Mouse (Mus musculus) T-helper 17 cell (primary cell): Measurements from ENCODE around the gene Cyth4.

Experiments used
- in situ Hi-C, 2 experiments: fragments of 300-600 bp; cut with MboI, MseI; formaldehyde crosslinking; loops; 1 replicate in 1 of 2; 2 replicates in 1 of 2; pipeline ENCODE4 v1.15.1; 2025; ENCODE audit warnings: high pct_unique_total_duplicates in 2 of 2

Cyth4 gene

GRCm38 (mm10) chr15:78596914-78597313 is at the start of gene Cyth4:
Gene Cyth4 (plus strand): TSS chr15:78597047.
- in situ Hi-C loops = loop anchor here (10.0 to 25.0 kb wide), 4 partner anchors 638 to 1990 kb away; no protein-coding TSS in a partner anchor

GRCm38 (mm10) chr15:78547415-78548335 is 49.2 kb upstream of the Cyth4 start:
- in situ Hi-C loops = loop anchor here (10.0 to 25.0 kb wide), 3 partner anchors 193 to 560 kb away; no protein-coding TSS in a partner anchor

- in situ Hi-C loops = loop anchor here (10.0 to 25.0 kb wide), 3 partner anchors 194 to 561 kb away; no protein-coding TSS in a partner anchor
Observed at GRCm38 (mm10) chr15:78548336-78548665, 48.5 kb upstream of the Cyth4 start.

GRCm38 (mm10) chr15:78548711-78549110 is 48.1 kb upstream of the Cyth4 start:
- in situ Hi-C loops = loop anchor here (10.0 to 25.0 kb wide), 3 partner anchors 194 to 561 kb away; no protein-coding TSS in a partner anchor

- in situ Hi-C loops = loop anchor here (10.0 to 25.0 kb wide), 3 partner anchors 194 to 562 kb away; no protein-coding TSS in a partner anchor
Observed at GRCm38 (mm10) chr15:78549189-78549734, 47.6 kb upstream of the Cyth4 start.

DNA sequence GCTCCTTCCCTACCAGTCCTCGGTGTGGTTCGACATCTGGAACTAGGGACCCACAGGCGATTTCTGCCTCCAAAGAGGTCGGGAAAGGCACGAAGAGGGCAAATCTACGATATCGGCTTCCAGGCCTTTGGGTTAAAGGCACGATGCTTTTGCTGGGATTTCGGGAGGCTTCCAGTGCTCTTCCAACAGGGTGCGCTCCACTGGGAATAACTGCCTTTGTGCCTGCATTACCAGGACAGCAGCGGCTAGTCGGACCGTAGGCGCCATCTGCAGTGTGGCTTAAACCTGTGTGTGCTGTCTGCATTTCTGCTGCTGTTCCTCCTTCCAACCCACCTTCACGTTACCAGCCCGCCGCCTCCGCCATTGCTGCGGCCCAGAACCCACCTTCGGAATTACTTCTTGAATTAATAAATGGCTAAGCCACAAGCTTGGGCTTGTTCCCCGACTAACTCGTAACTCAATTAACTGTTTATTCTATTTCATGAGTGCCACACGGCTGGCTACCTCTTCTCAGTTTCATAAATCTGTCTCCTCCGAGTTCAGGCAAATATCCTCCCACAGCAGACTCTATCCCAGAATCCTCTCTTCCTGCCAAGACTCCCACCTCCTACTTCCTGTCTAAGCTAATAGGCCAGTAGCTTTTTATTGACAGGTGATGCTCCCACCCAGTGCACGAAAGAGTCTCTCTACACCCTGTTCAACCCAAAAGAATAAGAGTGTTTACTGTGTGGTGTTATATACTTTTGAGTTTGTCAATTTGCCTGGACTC is 42.1 kb upstream of the Cyth4 start:
- in situ Hi-C loops = no loop called here

DNA sequence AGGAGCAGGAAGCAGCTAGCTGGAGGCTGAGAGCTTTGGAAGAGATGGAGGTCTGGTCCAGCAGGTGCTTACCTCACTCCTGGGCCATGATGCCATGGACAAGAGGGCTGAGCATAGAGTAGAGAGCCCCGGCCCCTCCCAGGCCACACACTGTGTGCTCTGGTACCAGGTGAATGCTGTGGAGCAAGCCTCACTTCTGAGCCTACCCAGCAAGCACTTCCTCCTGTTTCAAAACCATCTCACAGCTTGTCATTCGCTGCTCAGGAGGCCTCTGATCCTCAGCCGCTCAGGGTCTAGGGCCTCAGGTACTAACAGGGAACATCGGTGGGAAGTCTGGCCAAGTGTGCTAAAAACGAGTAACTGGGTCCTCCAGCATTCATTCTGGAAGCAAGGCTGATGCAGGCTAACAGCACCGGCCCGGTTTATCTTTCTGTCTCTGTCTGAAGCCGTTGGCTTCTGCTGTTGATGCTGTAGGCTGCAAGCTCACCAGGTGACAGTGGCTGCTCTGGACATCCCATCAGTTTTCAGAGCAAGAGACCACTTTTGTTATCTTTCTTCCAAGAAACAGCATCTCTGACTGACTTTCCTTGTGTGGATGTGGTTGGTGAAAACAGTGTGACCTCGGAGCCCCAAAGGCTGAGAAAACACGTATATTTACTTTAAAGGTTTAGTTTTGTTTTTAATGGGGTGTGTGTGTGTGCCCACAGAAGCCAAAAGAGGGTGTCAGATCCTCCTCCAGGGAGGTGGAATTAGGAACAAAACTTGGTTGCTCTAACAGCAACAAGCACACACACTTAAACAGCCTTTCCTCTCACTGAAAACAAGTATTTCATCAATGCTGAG is 38.9 kb upstream of the Cyth4 start:
- in situ Hi-C loops = no loop called here

GRCm38 (mm10) chr15:78559141-78559979 is 37.5 kb upstream of the Cyth4 start:
- in situ Hi-C loops = no loop called here

DNA sequence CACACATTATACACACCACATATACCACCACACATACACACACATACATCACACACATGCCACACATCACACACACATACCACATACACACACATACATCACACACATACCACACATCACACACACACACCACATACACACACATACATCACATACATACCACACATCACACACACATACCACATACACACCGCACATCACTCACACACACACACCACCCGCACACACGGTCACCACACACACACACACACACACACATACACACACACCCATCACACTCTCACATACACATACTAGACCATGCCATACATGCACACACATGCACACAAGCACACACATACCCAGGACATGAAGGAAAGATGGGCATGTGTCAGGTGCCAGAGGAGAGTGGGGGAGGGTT is 33.5 kb upstream of the Cyth4 start:
- in situ Hi-C loops = no loop called here

DNA sequence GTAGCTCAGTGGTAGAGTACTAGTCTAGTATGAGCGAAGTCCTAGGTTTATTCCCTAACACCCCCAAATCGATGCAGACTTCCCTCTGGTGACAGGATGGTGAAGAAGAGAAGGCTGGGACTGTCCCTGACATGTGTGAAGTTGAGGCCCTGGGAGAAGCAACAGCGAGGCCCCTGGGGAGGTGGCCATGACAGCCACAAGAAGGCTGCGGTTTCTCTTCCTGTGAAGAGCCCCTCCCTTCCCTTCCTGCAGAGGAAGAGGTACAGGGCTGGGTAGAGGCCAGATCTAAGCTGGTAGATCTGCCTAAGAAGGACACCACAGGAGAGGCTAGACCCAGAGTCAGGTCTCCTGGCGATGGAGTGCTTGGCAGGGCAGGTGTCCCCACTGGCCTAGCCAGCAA is 32.9 kb upstream of the Cyth4 start:
- in situ Hi-C loops = no loop called here

- in situ Hi-C loops = no loop called here
Observed at GRCm38 (mm10) chr15:78564764-78565435, 31.9 kb upstream of the Cyth4 start.

DNA sequence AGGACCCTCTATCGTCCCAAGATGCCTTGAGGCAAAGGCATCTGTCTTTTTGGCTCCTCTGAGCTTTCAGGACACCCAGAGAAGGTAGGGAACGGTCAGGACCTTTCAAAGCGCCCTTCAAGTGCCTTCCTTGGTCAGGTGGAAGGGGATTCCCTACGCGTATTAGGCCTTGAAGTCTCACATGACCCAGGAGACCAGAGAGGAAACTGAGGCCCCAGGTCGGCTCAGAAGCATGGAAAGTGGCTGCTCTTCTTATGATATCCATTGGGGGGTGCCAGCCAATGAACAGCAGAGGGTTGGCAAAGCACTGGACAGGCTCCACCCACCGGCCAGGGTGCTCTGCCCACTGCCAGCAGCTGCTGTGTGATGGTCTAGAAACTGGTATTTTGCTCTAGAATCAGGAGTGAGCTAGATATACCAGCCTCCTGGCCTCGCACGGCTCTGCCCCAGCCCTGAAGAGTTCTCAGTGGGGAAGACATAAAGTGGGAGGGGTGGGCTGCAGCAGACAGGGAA is 29.2 kb upstream of the Cyth4 start:
- in situ Hi-C loops = no loop called here

DNA sequence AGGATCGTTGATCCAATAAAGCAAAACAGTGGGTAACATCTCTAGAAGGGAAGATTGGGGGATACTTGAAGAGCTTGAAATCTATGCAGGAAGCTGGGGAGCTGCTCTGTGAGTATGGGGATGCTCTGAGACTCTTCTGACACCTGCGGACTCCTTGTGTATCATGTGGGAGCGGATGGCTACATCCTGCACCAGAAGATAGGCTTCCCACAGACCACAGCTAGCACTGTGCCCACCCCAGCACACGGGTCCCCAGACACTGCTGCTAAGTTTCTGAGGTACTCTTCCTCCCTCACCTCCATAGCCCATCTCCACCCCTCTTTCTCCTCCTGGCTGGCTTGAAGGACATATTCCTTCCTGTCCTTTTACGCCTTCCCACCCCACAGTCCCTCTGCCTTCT is 26.7 kb upstream of the Cyth4 start:
- in situ Hi-C loops = no loop called here

DNA sequence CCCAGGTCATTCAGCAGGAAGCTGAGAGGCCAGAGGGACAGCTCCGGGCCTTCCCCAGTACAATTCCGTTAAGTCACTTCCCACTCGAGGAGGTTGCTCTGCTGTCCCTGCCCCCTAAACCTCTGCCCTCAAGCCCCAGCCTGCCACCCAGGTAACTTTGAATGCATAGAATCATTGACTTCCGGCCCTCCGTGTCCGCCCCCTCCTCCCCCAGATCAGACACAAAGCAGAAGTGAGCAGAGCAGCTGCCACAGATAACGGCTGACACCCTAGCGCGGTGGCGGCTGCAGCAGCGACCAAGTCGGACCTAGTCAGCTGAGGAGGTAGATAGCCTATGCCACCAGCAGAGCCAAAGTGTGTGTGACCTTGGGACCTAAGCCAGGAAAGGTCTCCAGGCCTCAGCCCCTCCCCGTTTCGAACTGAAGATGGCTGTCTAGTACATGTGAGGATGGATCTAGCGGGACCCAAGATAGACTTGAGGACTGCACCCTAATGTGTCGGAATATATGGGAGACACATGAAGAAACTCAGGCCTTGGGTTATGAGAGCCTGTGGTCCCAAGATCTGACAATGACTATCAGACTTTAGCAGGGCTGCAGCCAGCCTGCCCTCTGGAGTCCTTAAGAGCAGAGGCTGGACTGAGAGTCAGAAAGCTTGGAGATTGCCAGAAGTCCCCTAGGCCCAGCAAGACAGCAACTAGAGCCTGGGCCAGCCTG is 25.1 kb upstream of the Cyth4 start:
- in situ Hi-C loops = no loop called here

DNA sequence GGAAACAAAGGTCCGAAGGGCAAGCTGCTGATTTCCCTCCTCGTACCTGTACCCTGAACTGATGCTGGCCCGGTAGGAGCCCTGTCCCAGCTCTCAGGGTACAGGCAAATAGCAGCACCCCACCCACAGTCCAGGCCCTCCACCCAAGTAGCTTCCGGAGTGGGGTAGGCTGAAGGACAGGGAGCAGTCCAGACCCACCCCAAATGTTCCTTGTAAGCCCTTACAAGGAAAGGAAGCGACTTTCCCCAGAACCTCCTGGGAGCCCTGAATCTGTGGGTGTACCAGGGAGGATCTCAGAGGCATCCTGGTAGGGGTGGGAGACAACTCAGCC is 24.6 kb upstream of the Cyth4 start:
- in situ Hi-C loops = no loop called here

DNA sequence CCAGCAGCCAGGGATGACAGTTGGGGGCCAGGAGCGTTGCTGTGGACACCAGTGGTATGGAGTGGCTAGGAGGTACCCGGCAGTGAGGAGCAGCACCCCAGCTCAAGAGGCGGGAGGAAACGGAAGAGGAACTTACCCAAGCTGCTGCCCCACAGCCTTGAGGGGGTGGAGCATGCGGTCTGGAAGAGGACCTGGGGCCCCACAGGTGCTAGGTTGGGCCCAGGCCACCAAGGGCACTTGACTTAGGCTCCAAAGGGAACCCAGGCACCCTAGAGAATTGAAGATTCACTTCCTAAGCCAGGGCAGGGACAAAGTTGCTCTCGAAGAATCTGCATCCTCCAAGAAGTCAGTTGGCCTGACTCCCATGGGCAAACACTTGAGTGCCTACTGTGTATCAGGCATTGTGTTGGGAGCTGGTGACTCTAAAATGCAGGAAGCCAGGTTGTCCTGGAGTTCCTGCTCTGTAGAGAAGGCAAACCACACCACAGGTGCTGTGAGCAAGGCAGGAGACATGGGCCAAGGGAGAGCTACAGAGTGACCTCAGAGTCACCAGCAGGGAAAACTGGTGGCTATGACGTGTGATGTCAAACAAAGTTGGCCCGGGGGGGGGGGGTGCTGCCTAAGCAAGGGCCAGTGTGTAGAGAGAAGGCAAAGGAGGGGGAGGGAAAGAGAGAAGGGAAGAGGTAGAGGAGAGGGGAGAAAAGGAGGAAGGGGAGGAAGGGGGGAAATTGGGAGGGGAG is 24.0 kb upstream of the Cyth4 start, which contains the start of gene Rac2:
TSS of gene Rac2 (minus strand) at position 126 of the 740 bp plus-strand sequence.
- in situ Hi-C loops = no loop called here

- in situ Hi-C loops = loop anchor here (25.0 kb wide), 3 partner anchors 764 to 2011 kb away; no protein-coding TSS in a partner anchor
Observed at GRCm38 (mm10) chr15:78576284-78576810, 20.5 kb upstream of the Cyth4 start.

GRCm38 (mm10) chr15:78583352-78583751 is 13.5 kb upstream of the Cyth4 start:
- in situ Hi-C loops = loop anchor here (25.0 kb wide), 3 partner anchors 771 to 2004 kb away; no protein-coding TSS in a partner anchor
